Mouse (Mus musculus): ENCODE results near the gene Mrpl58. TPM values are rescaled to one million over a fixed set of nuclear protein-coding genes. Genes with fewer than 3 reads are reported as not detected.
"Not testable (repeated sequence)": the region's sequence is repeated elsewhere in the genome, so short reads cannot be mapped to it uniquely, and the experiment has no call there.

Gene Mrpl58
- total and polyA plus RNA-seq, 2 experiments from 2014 or later = 82.1 to 203 TPM

GRCm38 (mm10) chr11:115447321-115447885 lies 43.9 kb downstream of the Mrpl58 start:
- no peaks in the 10 kb centered on the region for H3K36me3 ChIP-seq (ENCODE audit: insufficient read depth)
- no peak for ATAC-seq
- no peaks in the 10 kb centered on the region for H3K4me1 ChIP-seq (ENCODE audit: insufficient read depth)
- no peak overlapping the region for H3K4me3 ChIP-seq (ENCODE audit: low read depth, low read length)
- H3K9ac ChIP-seq = no peak overlapping the region
- DNase-seq = no peak
- H3K27me3 ChIP-seq (ENCODE audit: insufficient read depth, low read length) = no peaks in the 10 kb centered on the region
- WGBS = 82% methylated on average over 11 of the region's 11 CpGs
- no peaks in the 10 kb centered on the region for H3K9me3 ChIP-seq (ENCODE audit: low read length)
- no peak for TF ChIP-seq CTCF (IDR thresholded peaks at IDR 0.05; ENCODE audit: low read depth)
- H3K27ac ChIP-seq (ENCODE audit: low read depth, low read length) = no peak overlapping the region
- H3K4me2 ChIP-seq (ENCODE audit: low read depth) = no peak overlapping the region

- Histone ChIP-seq H3K4me1 (ENCODE audit: insufficient read depth) (no peaks in the 10 kb centered on the region), H3K9me3 (ENCODE audit: low read length) (no peaks in the 10 kb centered on the region), H3K9ac (no peak overlapping the region), H3K4me3 (ENCODE audit: low read depth, low read length) (no peak overlapping the region), H3K36me3 (ENCODE audit: insufficient read depth) (no peaks in the 10 kb centered on the region), H3K27me3 (ENCODE audit: insufficient read depth, low read length) (no peaks in the 10 kb centered on the region), H3K27ac (ENCODE audit: low read depth, low read length) (no peak overlapping the region), H3K4me2 (ENCODE audit: low read depth) (no peak overlapping the region)
- ATAC-seq = no peak
- no peak for DNase-seq
- WGBS = 89% methylated on average over 16 of the region's 16 CpGs
- no peak for TF ChIP-seq CTCF (IDR thresholded peaks at IDR 0.05; ENCODE audit: low read depth)
Observed at GRCm38 (mm10) chr11:115448075-115448474, 44.5 kb downstream of the Mrpl58 start.

GRCm38 (mm10) chr11:115448998-115449397 lies 45.4 kb downstream of the Mrpl58 start:
- Histone ChIP-seq H3K27me3 (ENCODE audit: insufficient read depth, low read length) (no peaks in the 10 kb centered on the region), H3K9ac (no peak overlapping the region), H3K4me3 (ENCODE audit: low read depth, low read length) (no peak overlapping the region), H3K27ac (ENCODE audit: low read depth, low read length) (no peak overlapping the region), H3K4me1 (ENCODE audit: insufficient read depth) (no peaks in the 10 kb centered on the region), H3K4me2 (ENCODE audit: low read depth) (no peak overlapping the region), H3K9me3 (ENCODE audit: low read length) (no peaks in the 10 kb centered on the region), H3K36me3 (ENCODE audit: insufficient read depth) (no peaks in the 10 kb centered on the region)
- 66% methylated on average over 7 of the region's 7 CpGs for WGBS
- no peak for DNase-seq
- ATAC-seq = no peak
- TF ChIP-seq CTCF (IDR thresholded peaks at IDR 0.05; ENCODE audit: low read depth) = no peak

GRCm38 (mm10) chr11:115450176-115450575 lies 46.6 kb downstream of the Mrpl58 start:
- no peaks in the 10 kb centered on the region for H3K27me3 ChIP-seq (ENCODE audit: insufficient read depth, low read length)
- no peak overlapping the region for H3K27ac ChIP-seq (ENCODE audit: low read depth, low read length)
- no peak overlapping the region for H3K9ac ChIP-seq
- DNase-seq (no peak), ATAC-seq (no peak)
- no peaks in the 10 kb centered on the region for H3K9me3 ChIP-seq (ENCODE audit: low read length)
- no peaks in the 10 kb centered on the region for H3K36me3 ChIP-seq (ENCODE audit: insufficient read depth)
- H3K4me2 ChIP-seq (ENCODE audit: low read depth) = no peak overlapping the region
- WGBS = 92% methylated on average over 7 of the region's 7 CpGs
- H3K4me3 ChIP-seq (ENCODE audit: low read depth, low read length) = no peak overlapping the region
- TF ChIP-seq CTCF (IDR thresholded peaks at IDR 0.05; ENCODE audit: low read depth) = no peak
- H3K4me1 ChIP-seq (ENCODE audit: insufficient read depth) = no peaks in the 10 kb centered on the region

- no peak for TF ChIP-seq CTCF (IDR thresholded peaks at IDR 0.05; ENCODE audit: low read depth)
- H3K36me3 ChIP-seq (ENCODE audit: insufficient read depth) = no peaks in the 10 kb centered on the region
- H3K27me3 ChIP-seq (ENCODE audit: insufficient read depth, low read length) = no peaks in the 10 kb centered on the region
- no peak overlapping the region for H3K4me2 ChIP-seq (ENCODE audit: low read depth)
- ATAC-seq (no peak), DNase-seq (no peak)
- no peaks in the 10 kb centered on the region for H3K9me3 ChIP-seq (ENCODE audit: low read length)
- no peaks in the 10 kb centered on the region for H3K4me1 ChIP-seq (ENCODE audit: insufficient read depth)
- WGBS = 84% methylated on average over 8 of the region's 8 CpGs
- no peak overlapping the region for H3K9ac ChIP-seq
- H3K27ac ChIP-seq (ENCODE audit: low read depth, low read length) = no peak overlapping the region
- H3K4me3 ChIP-seq (ENCODE audit: low read depth, low read length) = no peak overlapping the region
Observed at GRCm38 (mm10) chr11:115451781-115452241, 48.3 kb downstream of the Mrpl58 start.

GRCm38 (mm10) chr11:115452281-115452860 lies 48.8 kb downstream of the Mrpl58 start:
- H3K4me3 ChIP-seq (ENCODE audit: low read depth, low read length) = no peak overlapping the region
- no peaks in the 10 kb centered on the region for H3K4me1 ChIP-seq (ENCODE audit: insufficient read depth)
- H3K9me3 ChIP-seq (ENCODE audit: low read length) = no peaks in the 10 kb centered on the region
- 61% methylated on average over 7 of the region's 7 CpGs for WGBS
- no peaks in the 10 kb centered on the region for H3K27me3 ChIP-seq (ENCODE audit: insufficient read depth, low read length)
- H3K9ac ChIP-seq = no peak overlapping the region
- no peaks in the 10 kb centered on the region for H3K36me3 ChIP-seq (ENCODE audit: insufficient read depth)
- DNase-seq (no peak), ATAC-seq (no peak)
- no peak overlapping the region for H3K27ac ChIP-seq (ENCODE audit: low read depth, low read length)
- no peak overlapping the region for H3K4me2 ChIP-seq (ENCODE audit: low read depth)
- TF ChIP-seq CTCF (IDR thresholded peaks at IDR 0.05; ENCODE audit: low read depth) = no peak

GRCm38 (mm10) chr11:115453306-115453705 lies 49.8 kb downstream of the Mrpl58 start:
- H3K27me3 ChIP-seq (ENCODE audit: insufficient read depth, low read length) = no peaks in the 10 kb centered on the region
- no peak for TF ChIP-seq CTCF (IDR thresholded peaks at IDR 0.05; ENCODE audit: low read depth)
- H3K36me3 ChIP-seq (ENCODE audit: insufficient read depth) = no peaks in the 10 kb centered on the region
- H3K27ac ChIP-seq (ENCODE audit: low read depth, low read length) = no peak overlapping the region
- no peak overlapping the region for H3K9ac ChIP-seq
- H3K4me3 ChIP-seq (ENCODE audit: low read depth, low read length) = no peak overlapping the region
- no peaks in the 10 kb centered on the region for H3K9me3 ChIP-seq (ENCODE audit: low read length)
- ATAC-seq (no peak), DNase-seq (no peak)
- 73% methylated on average over 4 of the region's 4 CpGs for WGBS
- no peak overlapping the region for H3K4me2 ChIP-seq (ENCODE audit: low read depth)
- H3K4me1 ChIP-seq (ENCODE audit: insufficient read depth) = no peaks in the 10 kb centered on the region

GRCm38 (mm10) chr11:115454822-115455221 lies 51.3 kb downstream of the Mrpl58 start:
- 92% methylated on average over 6 of the region's 6 CpGs for WGBS
- H3K9me3 ChIP-seq (ENCODE audit: low read length); H3K27me3 ChIP-seq (ENCODE audit: insufficient read depth, low read length); H3K4me3 ChIP-seq (ENCODE audit: low read depth, low read length); H3K36me3 ChIP-seq (ENCODE audit: insufficient read depth); H3K27ac ChIP-seq (ENCODE audit: low read depth, low read length); ATAC-seq; H3K4me1 ChIP-seq (ENCODE audit: insufficient read depth); DNase-seq; H3K4me2 ChIP-seq (ENCODE audit: low read depth); H3K9ac ChIP-seq: not testable (repeated sequence)
